Mouse (Mus musculus): ENCODE measurements around the gene Dmrt1.

Dmrt1 gene

DNA sequence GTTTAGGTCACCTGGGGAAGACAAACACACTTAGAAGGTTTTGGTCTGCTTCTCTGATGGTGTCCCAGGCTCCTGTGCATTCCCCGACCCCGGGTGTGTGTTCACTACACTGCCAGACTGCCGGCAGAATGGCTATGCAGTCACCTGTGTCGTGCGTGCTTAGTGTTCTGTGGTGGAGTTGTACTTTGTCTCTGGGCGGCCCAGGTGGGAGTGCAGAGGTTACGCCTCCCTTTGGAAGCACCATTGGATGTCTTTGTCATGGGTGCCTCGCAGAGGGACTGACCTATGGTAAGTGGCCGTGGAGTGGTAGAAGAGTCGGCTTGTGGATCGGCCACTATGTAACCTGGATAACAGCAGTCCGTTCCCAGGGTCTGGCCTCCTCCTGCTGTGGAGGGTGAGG lies 59.0 kb downstream of the Dmrt1 start:
- DNase-seq (ENCODE audit: low spot score in 2 of 2) = no peak

DNA sequence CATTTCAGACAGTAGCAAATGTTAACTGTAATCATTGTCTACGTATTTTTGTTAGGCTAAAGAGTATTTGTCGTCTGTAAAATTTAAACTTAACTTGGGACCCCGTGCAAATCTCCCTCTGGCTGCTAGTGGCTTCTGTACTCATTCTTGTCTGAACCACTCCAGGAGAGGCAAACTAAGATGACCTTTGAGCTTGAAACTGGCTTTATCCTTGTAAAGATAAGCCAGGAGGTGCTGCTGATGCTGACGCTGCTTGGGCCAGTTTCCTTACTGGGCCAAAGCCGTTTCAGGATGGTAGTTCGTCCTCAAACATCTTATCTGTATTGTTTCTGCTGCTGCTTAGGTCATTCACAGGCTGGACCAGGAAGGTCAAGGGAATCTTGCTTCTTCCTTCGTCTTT lies 64.4 kb downstream of the Dmrt1 start:
- no peak for DNase-seq (ENCODE audit: low spot score in 2 of 2)

DNA sequence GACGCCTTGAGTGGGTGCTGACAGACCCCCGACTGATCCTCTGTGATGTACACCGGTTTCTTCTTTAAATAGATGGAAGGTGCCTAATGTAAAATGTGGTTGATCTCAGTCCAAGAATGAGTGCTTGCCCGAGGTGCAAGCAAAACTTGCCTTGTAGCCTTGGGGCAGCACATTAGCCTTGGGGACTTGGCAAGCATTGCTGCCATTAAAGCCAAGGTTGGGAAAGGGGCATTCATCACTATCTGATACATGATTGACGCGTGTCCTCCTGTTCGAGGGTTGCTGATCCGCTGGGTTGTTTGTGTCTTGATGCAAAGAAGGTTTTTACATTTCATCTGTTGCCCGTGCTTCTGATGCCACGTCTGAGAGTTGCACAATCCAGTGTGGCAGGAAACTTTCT lies 69.0 kb downstream of the Dmrt1 start:
- DNase-seq (ENCODE audit: low spot score in 2 of 2) = no peak

DNA sequence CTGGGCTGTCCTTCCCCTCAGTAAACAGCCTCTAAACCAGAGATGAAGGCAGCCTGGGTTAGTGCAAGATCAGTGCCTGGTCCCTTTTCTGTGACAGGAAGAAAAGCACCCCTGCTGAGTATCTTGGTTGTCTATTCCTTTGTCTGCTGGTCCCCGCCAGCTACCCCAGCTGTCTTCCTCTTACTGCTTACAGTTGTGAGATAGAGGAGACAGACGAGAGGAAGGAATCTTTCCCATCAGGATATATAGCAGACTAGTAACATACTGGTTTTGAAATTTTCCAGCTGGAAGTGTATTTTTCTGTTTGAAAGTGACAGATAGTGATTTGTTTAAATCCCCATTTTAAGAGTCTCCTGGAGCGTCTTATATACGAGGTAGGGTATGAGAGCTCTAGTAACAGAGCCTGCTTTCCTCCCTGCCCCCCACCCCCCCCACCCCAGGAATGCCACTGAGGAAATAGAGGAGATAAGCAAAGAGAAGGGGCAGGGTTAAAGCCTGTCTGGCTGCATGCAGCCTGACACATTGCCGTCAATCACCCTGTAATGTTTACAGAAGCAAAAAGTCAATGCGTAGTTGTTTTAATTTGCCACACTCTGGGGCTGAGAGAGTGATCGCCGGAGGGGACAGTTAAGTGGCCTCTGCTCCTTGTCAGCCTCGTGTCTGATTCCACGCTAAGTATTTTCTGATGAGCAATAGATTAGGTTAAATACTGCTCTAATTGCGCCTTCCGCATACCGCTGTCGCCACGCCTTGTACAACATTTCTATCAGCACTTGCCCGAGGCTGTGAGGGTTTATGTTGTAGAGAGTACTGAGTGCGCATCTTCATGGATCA lies 69.8 kb downstream of the Dmrt1 start:
- DNase-seq (ENCODE audit: low spot score in 2 of 2) = no peak

DNA sequence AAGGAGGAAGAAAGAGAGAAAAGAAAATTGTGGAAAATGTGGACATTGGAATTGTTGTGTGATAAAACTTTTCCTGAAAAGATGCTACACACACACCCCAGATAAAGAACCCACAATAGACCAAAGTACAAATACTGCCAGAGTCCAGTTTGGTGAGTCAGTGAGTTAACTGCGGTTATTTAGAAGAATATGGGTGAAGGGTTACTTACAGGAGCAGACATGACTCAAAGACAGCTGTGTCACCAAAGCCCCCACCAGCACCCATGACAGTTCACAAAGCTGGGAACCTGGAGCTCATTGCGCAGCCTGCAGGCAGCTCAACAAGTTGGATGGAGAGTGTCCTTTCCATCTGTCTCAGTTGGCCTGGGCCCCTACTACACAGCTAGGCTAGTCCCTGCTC lies 72.9 kb downstream of the Dmrt1 start:
- DNase-seq (ENCODE audit: low spot score in 2 of 2) = no peak

DNA sequence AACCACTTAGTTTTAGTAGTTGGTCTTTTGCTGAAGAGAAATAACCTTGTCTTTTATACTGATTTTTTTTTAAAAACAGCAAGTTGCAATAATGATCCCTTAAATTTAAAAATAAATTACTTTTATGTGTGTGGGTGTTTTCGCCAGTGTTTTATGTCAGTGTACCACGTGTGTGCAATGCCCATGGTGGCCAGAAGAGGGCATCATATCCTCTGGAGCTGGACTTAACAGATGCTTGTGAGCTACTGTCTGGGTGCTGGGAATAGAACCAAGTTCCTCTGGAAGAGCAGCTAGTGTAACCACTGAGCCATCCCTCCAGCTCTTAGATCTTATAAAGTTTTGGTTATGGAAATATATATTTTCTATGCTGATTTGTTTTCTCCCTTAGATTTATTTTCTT lies 74.0 kb downstream of the Dmrt1 start:
- no peak for DNase-seq (ENCODE audit: low spot score in 2 of 2)

DNA sequence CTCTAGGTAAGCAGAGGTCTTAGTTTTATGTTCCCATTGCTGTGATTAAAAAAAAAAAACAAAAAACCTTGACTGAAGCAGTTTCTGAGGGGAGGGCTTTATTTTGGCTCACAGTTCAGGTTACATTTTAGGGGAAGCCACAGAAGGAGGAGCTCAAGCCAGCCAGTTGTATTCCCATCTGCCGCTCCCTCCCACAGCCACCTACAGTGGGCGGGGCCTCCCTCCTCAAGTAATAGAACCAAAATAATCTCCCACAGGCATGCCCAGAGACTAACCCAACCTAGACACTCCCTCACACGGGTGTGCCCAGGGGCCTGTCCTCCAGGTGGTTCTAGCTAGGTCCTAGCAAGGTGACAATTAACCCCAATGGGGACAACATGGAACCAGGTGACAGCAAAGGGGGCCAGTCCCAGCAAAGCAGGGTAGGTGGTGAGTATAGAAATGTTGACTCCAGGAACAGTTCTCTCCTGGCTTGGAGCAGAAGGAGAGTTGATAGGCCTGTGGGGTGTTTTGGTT lies 92.4 kb downstream of the Dmrt1 start:
- DNase-seq (ENCODE audit: low spot score in 2 of 2) = no peak

DNA sequence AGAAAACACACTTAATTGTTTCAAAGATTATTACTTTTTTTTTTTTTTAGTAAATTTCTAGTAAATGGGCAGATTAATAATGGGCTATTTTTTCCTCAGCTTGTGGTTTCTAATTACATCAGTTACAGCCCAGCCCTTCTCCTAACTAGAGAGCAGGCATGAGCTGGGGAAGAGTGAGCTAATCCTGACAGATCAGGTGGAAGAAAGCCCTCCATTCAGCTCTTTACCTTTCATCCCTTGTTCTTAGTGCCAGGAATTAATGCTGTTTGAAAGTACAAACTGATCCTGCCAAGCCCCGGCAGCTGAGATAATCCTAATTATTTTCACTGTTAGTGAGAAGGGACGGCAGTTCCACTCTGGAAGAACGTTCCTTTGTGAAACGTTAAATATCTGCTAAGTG lies 93.2 kb downstream of the Dmrt1 start:
- DNase-seq (ENCODE audit: low spot score in 2 of 2) = no peak

DNA sequence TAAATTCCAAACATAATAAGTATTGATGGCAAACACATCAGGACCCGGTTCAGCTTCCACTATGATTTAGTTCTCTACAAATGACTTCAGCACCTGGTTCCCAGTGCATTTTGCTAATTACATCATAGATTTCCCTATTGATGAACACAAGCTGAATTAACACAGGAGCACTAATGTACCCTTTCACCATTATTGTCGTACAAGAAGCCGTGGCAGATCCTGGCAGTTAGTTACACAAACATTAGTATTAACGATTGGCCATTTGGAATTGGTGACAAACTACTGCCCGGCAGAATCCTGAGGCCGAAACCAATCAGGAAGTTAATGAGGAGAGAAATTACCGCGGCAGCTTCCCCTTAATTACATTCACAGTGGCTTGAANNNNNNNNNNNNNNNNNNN lies 96.5 kb downstream of the Dmrt1 start:
- no peak for DNase-seq (ENCODE audit: low spot score in 2 of 2)

DNA sequence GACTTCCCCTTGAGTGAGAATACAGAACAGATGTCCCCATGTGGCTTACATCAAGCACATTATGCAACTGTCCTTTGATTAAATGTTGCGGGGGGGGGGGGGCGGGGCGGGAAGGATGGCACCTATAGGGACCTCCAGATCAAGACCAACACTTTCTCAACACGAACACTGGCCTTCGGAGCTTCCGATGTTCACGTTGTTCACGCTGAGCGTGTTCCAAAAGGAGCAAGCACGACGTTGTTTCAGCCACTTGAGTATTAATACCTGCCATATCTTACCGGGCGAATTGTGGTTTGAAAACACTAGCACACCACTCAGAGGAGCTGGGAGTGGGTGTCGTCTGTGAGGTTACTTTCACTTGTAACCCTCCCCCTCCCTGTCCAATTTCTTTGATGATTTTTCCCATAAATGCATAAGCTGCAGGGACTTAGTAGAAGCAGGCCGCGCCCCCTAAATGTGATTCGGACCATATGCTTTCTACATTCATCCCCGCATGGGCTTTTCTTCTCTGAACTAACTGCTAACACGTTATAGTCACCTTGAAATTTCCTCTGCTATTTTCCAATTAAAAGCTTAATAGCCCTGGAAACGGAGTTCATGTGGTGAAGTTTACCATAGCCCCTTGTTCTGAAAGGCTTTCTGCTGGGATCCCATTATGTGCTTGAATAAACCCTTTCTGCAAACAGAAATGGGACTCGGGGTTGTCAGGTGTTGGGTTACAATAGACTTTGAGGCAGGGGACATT lies 102.2 kb downstream of the Dmrt1 start:
- DNase-seq (ENCODE audit: low spot score in 2 of 2) = no peak

DNA sequence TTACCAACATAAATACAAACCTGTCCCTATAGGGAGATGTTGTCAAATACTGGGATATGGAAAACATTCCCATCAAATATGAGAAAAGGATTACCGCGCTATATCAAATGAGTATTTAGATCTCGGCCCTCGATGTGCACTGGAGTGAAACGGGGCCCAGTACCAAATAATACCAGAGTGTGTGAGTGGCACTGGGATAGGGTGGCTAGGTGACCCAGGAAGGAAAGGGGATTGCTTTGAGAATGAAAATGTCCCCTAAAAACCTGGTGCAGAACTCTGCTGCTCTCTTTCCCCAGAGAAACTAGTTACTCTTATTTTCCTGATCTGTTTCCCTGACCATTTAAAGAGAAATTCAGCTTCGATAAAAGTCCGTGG lies 102.8 kb downstream of the Dmrt1 start:
- DNase-seq (ENCODE audit: low spot score in 2 of 2) = no peak

DNA sequence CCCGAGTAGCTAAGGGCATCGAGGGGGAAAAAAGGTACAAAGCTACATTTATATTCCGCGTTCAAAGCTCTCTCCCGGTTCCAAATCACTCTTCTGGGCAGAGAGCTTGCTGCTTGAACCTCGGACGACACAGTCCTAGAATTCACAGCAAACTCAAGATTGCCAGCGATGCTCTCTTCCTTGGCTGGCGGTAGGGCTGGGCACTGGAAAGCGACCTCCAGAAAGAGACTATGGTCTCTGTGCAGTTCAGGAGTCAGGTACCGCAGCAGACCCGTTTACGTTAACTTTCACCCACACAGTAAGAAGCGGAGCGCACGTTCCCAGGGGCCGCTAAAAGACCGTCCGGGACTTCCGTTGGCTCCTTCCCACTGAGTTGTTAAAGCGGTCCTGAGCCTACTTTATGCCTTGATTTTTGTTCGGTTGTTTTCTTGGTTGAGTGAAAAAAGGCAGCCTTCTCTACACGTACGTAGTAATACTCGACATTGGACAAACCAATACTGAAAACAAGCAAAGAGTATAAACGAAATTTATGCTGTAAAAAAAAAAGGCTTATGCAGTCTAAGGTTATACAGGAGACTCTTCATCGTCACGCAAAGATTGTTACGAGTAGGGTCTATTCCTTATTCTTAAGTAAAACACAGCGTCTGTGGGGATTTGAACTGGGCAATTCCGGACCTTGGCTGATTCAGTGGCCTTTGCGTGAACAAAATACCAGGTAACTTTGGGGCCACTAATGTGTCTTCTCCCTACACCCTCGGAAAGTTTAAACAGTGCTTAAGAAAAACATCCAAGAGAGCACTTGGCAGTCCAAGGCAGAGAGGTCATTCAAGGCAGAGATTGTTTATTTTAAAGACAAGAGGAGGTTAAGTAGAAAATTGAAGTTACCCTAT lies 103.8 kb downstream of the Dmrt1 start:
- no peak for DNase-seq (ENCODE audit: low spot score in 2 of 2)

DNA sequence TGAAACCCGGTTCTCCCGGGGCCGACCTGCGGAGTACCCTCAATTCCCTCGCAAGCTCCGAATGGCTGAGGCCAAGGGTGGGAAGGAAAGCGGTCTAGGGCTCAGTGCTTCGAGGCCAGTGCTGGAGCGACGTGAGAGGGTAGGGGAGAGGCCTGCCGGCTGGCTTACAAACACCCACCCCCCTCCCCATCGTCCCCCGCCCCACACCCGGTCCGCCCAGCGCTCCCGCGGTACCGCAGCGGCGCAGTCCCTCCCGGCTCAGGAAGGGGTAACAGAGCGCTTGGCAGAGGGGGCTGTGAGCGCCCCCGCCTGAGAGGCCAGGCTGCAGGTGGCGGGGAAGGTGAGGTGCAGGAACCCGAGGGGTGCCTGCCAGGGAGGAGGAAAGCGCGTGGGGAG lies 104.6 kb downstream of the Dmrt1 start, which contains the start of gene Dmrt3:
Dmrt3 (plus strand) TSS at position 287 of the 396 bp plus-strand sequence.
- DNase-seq (ENCODE audit: low spot score in 2 of 2) = no peak

DNA sequence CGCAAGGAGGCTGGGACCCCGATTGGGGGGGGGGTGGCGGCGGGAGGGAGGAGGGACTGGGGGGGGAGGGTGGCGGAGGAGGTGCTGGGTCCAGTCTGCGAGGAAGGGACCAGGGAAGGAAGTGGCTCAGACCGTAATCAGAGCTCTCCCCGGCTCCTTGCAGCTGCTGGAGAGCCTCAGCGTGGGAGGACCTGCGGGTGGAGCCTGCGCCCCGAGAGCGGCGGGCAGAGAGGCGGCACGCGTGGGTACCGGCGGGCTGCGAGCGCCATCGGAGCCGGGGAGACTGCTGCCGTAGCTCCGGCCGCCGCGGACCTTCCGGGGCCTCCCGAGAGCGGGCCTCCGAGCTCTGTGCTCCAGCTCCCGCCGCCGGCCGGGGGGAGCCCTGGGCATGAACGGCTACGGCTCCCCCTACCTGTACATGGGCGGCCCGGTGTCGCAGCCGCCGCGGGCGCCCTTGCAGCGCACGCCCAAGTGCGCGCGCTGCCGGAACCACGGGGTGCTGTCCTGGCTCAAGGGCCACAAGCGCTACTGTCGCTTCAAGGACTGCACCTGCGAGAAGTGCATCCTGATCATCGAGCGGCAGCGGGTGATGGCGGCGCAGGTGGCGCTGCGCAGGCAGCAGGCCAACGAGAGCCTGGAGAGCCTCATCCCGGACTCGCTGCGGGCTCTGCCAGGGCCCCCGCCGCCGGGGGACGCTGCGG lies 105.1 kb downstream of the Dmrt1 start:
- no peak for DNase-seq (ENCODE audit: low spot score in 2 of 2)

DNA sequence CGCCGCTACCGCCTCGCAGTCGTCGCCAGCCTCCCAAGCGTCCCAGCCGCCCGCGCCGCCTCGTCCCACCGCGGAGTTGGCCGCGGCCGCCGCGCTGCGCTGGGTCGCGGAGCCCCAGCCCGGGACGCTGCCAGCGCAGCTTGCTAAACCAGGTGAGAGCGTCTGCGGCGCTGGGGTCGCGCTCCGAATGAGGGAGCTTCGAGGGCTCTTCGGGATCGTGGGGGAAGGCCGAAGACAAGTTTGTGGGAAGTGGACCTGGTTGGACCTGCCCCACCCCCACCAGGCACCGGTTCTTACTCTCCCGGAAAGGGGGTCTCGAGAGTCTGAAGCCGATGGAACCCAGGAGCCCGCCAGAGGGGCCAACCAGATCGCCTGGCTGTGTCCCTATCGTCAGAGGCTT lies 105.7 kb downstream of the Dmrt1 start:
- no peak for DNase-seq (ENCODE audit: low spot score in 2 of 2)

DNA sequence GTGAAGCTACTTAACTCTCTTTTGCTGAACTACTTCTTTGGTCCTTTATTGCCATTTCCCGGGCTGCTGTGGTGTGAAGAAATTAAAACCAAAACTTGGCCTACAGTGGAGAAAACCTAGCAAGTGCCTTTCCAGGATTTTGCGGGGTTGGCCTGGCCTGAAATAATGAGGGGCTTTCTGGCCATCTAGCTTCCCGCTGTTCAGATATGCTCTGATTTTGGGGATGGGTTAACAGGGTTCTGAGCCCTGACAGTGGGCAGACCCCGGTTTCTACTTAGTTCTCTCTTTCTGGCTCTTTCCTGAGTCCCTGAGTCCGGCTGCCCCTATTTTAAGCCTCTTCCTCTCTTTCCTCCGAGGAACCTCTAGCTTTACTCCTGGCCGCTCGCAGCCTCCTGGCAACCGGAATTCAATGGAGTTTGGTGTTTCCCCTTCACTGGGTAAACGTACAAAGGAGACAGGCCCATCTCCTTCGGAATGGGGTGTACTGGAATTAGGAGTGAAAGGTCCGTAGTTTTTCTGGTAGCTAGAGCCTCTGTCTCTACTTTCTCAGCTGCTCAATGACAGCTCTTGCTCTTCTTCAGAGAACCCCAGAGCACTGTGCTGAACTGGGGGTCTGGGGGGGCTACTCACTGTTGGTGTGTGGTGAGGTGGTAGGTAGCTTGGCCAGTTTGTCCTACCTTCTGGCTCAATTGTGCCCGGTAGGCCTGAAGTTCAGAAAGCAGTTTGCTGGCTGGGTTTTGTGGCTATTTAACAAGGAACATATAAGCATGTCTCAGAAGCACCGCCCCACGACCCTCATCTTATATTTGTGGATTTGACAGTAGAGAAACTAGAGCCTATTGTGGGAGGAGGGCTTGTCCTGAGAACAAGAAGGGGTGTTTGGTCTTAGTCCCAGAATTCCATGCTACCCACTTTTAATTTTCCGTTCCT lies 106.7 kb downstream of the Dmrt1 start:
- DNase-seq (ENCODE audit: low spot score in 2 of 2) = no peak

DNA sequence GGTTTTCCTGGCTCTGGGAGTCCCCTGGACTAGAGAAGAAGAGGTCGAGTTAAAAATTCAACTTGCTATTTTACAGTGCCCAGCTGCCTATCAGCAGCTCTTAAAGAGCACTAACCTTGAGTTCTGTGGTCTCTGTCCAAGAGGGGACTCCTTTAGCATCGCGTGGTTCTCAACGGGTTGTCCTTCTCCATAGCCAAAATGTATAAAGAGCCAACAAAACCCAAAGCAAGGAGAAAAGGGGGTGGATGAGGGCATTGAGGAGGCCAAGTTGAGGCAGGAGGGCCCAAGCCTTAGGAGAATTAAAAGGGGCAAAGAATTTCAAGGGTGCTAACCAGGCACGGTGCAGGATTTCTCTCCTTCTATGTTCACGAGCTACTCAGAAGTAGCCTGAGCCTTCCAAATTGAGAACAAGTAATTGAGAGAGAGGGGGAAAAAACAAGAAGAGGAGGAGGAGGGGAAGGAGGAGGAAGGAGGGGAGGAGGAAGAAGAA lies 107.4 kb downstream of the Dmrt1 start:
- no peak for DNase-seq (ENCODE audit: low spot score in 2 of 2)

DNA sequence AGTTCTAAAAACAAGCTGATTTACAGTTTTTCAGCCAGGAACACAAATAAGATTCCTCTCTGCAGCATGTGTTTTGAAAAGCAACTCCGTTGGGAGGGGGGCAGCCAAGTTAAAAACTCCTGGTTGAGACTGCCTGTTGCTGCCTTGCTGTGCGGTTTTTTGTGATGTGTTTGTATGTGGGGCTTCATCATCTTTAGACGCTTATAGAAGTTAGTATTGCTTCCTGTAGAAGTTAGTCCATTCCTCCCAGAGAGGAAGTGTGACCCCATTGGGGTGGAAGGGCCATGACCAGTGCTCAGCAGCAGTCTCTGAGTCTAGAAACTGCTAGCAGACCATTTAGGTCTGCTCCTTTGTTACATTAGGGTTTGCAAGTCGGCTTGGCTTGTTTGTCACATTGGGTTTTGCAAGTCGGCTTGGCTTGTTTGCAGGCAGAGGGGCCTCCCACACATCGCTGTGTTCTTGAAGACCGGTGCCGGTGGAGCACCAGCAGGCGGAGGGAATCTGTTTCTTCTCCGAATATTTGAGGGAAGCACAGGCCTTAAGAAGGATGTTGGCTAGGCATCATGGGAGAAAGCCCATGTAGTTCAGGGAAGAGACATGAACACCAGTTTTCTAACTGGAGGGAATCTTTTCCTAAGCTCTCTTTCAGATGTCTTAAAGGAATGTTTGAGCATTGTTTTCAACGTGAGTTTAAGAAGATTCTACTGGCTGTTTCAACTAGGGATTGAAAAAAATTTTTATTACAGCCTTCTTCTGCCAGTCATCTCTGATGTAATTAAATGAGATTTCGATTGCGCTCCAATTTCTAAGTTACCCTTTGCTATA lies 108.3 kb downstream of the Dmrt1 start:
- DNase-seq (ENCODE audit: low spot score in 2 of 2) = no peak

DNA sequence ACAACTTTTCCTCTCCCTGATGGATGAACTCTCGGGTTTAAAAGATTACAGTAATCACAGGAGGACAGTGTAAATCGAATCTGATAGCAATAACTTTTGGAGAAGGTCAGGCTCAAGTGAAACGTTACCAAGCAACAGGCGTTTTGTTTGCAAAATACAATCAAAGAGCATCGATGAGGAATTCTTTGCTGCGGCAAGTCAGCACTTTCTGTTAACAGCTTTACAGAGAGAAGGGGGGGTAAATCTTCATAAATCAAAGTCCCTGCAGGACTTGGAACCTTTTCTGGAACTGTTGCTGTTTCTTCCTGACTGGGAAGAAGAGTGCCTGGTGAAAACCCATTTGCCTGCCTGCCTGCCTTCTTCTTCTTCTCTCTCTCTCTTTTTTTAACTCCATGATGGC lies 110.5 kb downstream of the Dmrt1 start:
- DNase-seq (ENCODE audit: low spot score in 2 of 2) = no peak
